Mouse (Mus musculus): ENCODE results near the gene Pm20d2. TPM values are rescaled to one million over a fixed set of nuclear protein-coding genes. Genes with fewer than 3 reads are reported as not detected.
A peak's percentile ranks its signal among the peaks of the same experiment; 100 is the strongest.

Gene Pm20d2
- polyA plus RNA-seq, 1 experiment, result not detected

GRCm38 (mm10) chr4:33188781-33189734 lies 479 bp downstream of the Pm20d2 start:
- TF ChIP-seq REST (IDR thresholded peaks at IDR 0.05; ENCODE audit: insufficient read depth, insufficient read length), result no peak
- H3K27me3 ChIP-seq (ENCODE audit: control insufficient read depth, insufficient read depth, insufficient read length), result peaks cover 16% of the 10 kb centered on the region
- no peak overlapping the region for H3K4me3 ChIP-seq
- no peaks in the 10 kb centered on the region for H3K79me2 ChIP-seq (ENCODE audit: control insufficient read depth, insufficient read depth)
- H3K36me3 ChIP-seq (ENCODE audit: control insufficient read depth, insufficient read depth), result no peaks in the 10 kb centered on the region
- no peak overlapping the region for H3ac ChIP-seq (ENCODE audit: control insufficient read depth, insufficient read length)
- peak overlapping the region; percentile 1 for H3K4me2 ChIP-seq (ENCODE audit: low read depth)

- Histone ChIP-seq H3ac (ENCODE audit: control insufficient read depth, insufficient read length) (no peak overlapping the region), H3K4me2 (ENCODE audit: low read depth) (no peak overlapping the region), H3K27me3 (ENCODE audit: control insufficient read depth, insufficient read depth, insufficient read length) (peaks cover 19% of the 10 kb centered on the region), H3K36me3 (ENCODE audit: control insufficient read depth, insufficient read depth) (no peaks in the 10 kb centered on the region), H3K4me3 (no peak overlapping the region), H3K79me2 (ENCODE audit: control insufficient read depth, insufficient read depth) (no peaks in the 10 kb centered on the region)
- TF ChIP-seq POLR2A (IDR thresholded peaks at IDR 0.05; ENCODE audit: insufficient read length, low read depth) (no peak), REST (IDR thresholded peaks at IDR 0.05; ENCODE audit: insufficient read depth, insufficient read length) (no peak), TCF3 (IDR thresholded peaks at IDR 0.05; ENCODE audit: insufficient read length, low read depth) (no peak), POLR2AphosphoS2 (IDR thresholded peaks at IDR 0.05; ENCODE audit: insufficient read length, low read depth) (no peak)
Measured at GRCm38 (mm10) chr4:33188164-33188563, 1.4 kb downstream of the Pm20d2 start.

GRCm38 (mm10) chr4:33183477-33183876 lies 6.1 kb downstream of the Pm20d2 start:
- no peak overlapping the region for H3ac ChIP-seq (ENCODE audit: control insufficient read depth, insufficient read length)
- TF ChIP-seq POLR2AphosphoS2 (IDR thresholded peaks at IDR 0.05; ENCODE audit: insufficient read length, low read depth), result no peak
- TF ChIP-seq TCF3 (IDR thresholded peaks at IDR 0.05; ENCODE audit: insufficient read length, low read depth), result no peak
- TF ChIP-seq REST (IDR thresholded peaks at IDR 0.05; ENCODE audit: insufficient read depth, insufficient read length), result no peak
- no peak for TF ChIP-seq MYOG (IDR thresholded peaks at IDR 0.05; ENCODE audit: control insufficient read depth in 1 of 3, insufficient read depth in 1 of 3, insufficient read length in 2 of 3, low read depth in 2 of 3)
- TF ChIP-seq MAX (IDR thresholded peaks at IDR 0.05; ENCODE audit: low read depth), result no peak
- no peak for TF ChIP-seq POLR2A (IDR thresholded peaks at IDR 0.05; ENCODE audit: insufficient read length, low read depth)
- no peak for TF ChIP-seq E2F4 (IDR thresholded peaks at IDR 0.05; ENCODE audit: insufficient read depth)
- no peak for TF ChIP-seq USF1 (IDR thresholded peaks at IDR 0.05; ENCODE audit: low read depth)
- no peak for TF ChIP-seq SRF (IDR thresholded peaks at IDR 0.05; ENCODE audit: control insufficient read depth, insufficient read length, low read depth)
- no peak for TF ChIP-seq MYOD1 (IDR thresholded peaks at IDR 0.05; ENCODE audit: control insufficient read depth in 1 of 3, insufficient read length in 2 of 3, low read depth in 2 of 3)
- H3K27me3 ChIP-seq (ENCODE audit: control insufficient read depth, insufficient read depth, insufficient read length), result peaks cover 35% of the 10 kb centered on the region
- no peaks in the 10 kb centered on the region for H3K79me2 ChIP-seq (ENCODE audit: control insufficient read depth, insufficient read depth)
- H3K4me2 ChIP-seq (ENCODE audit: low read depth), result no peak overlapping the region
- no peak overlapping the region for H3K4me3 ChIP-seq
- no peaks in the 10 kb centered on the region for H3K36me3 ChIP-seq (ENCODE audit: control insufficient read depth, insufficient read depth)

- TF ChIP-seq USF1 (IDR thresholded peaks at IDR 0.05; ENCODE audit: low read depth), result no peak
- no peak for TF ChIP-seq MAX (IDR thresholded peaks at IDR 0.05; ENCODE audit: low read depth)
- no peak for TF ChIP-seq CEBPB (IDR thresholded peaks at IDR 0.05; ENCODE audit: insufficient read depth, poor library complexity, severe bottlenecking)
- TF ChIP-seq POLR2A (IDR thresholded peaks at IDR 0.05; ENCODE audit: insufficient read length, low read depth), result no peak
- TF ChIP-seq REST (IDR thresholded peaks at IDR 0.05; ENCODE audit: insufficient read depth, insufficient read length), result no peak
- TF ChIP-seq SRF (IDR thresholded peaks at IDR 0.05; ENCODE audit: control insufficient read depth, insufficient read length, low read depth), result no peak
- TF ChIP-seq TCF3 (IDR thresholded peaks at IDR 0.05; ENCODE audit: insufficient read length, low read depth), result no peak
- TF ChIP-seq TCF12 (IDR thresholded peaks at IDR 0.05; ENCODE audit: insufficient read depth, poor library complexity, severe bottlenecking), result no peak
- TF ChIP-seq MYOG (IDR thresholded peaks at IDR 0.05; ENCODE audit: control insufficient read depth in 1 of 3, insufficient read depth in 1 of 3, insufficient read length in 2 of 3, low read depth in 2 of 3), result no peak
- H3K4me3 ChIP-seq, result no peak overlapping the region
- H3K36me3 ChIP-seq (ENCODE audit: control insufficient read depth, insufficient read depth), result no peaks in the 10 kb centered on the region
- no peak overlapping the region for H3K4me2 ChIP-seq (ENCODE audit: low read depth)
- H3K79me2 ChIP-seq (ENCODE audit: control insufficient read depth, insufficient read depth), result no peaks in the 10 kb centered on the region
- H3K27me3 ChIP-seq (ENCODE audit: control insufficient read depth, insufficient read depth, insufficient read length), result peaks cover 2% of the 10 kb centered on the region
- no peak overlapping the region for H3ac ChIP-seq (ENCODE audit: control insufficient read depth, insufficient read length)
Measured at GRCm38 (mm10) chr4:33152087-33153038, 37.2 kb downstream of the Pm20d2 start.

GRCm38 (mm10) chr4:33149150-33149549 lies 40.4 kb downstream of the Pm20d2 start:
- H3K36me3 ChIP-seq (ENCODE audit: control insufficient read depth, insufficient read depth), result no peaks in the 10 kb centered on the region
- no peak for TF ChIP-seq MYOG (IDR thresholded peaks at IDR 0.05; ENCODE audit: control insufficient read depth in 1 of 3, insufficient read depth in 1 of 3, insufficient read length in 2 of 3, low read depth in 2 of 3)
- no peak overlapping the region for H3K4me3 ChIP-seq
- H3K79me2 ChIP-seq (ENCODE audit: control insufficient read depth, insufficient read depth), result no peaks in the 10 kb centered on the region
- no peak overlapping the region for H3K4me2 ChIP-seq (ENCODE audit: low read depth)
- H3ac ChIP-seq (ENCODE audit: control insufficient read depth, insufficient read length), result no peak overlapping the region
- H3K27me3 ChIP-seq (ENCODE audit: control insufficient read depth, insufficient read depth, insufficient read length), result peaks cover 24% of the 10 kb centered on the region

Measured in myocyte (in vitro differentiated cells).